Mouse (Mus musculus): ENCODE measurements at regions not wholly inside any gene's neighbourhood (a gene's known extent, or its start where the extent isn't known, plus 50 kb on each side); places are given as distances from the start of the nearest gene placed in this dataset.

- TF ChIP-seq CTCF (IDR thresholded peaks at IDR 0.05; ENCODE audit: low read depth) = no peak
- TF ChIP-seq EP300 (IDR thresholded peaks at IDR 0.05; ENCODE audit: low read depth) = no peak
Observed at GRCm38 (mm10) chr5:74832011-74832410, 129.3 kb upstream of the Lnx1 start.

Measured in heart, postnatal 0 days (tissue).